Mouse (Mus musculus) spleen, adult 2 months (tissue): ENCODE measurements at regions not wholly inside any gene's neighbourhood (a gene's known extent, or its start where the extent isn't known, plus 50 kb on each side); places are given as distances from the start of the nearest gene placed in this dataset.

Source experiments
- DNase-seq, 2 experiments: peaks; one replicate each; pipeline versions ENCODE4 v3.0.0 to v3.0.0-alpha.2; 2012 to 2021; ENCODE audit warnings: low spot score in 2 of 2, low read depth in 1 of 2
- H3K27ac ChIP-seq: fragments of 200-500 bp; 2 replicates; pipeline ENCODE4 v1.5.1; 2012; ENCODE audit warnings: low read length, inconsistent platforms; ENCODE audit not compliant: insufficient read depth
- H3K27me3 ChIP-seq: fragments of 200-500 bp; 2 replicates; pipeline ENCODE4 v1.6.1; 2012; ENCODE audit warnings: mild to moderate bottlenecking, moderate library complexity, low read length, inconsistent platforms; ENCODE audit not compliant: control insufficient read depth, insufficient read depth
- H3K36me3 ChIP-seq: fragments of 200-500 bp; 2 replicates; pipeline ENCODE4 v1.6.1; 2012; ENCODE audit warnings: mild to moderate bottlenecking, low read length, inconsistent platforms; ENCODE audit not compliant: control insufficient read depth, insufficient read depth
- H3K4me1 ChIP-seq: fragments of 200-500 bp; 2 replicates; pipeline ENCODE4 v1.6.1; 2011; ENCODE audit warnings: inconsistent platforms; ENCODE audit not compliant: control insufficient read depth, insufficient read depth, insufficient read length
- H3K4me3 ChIP-seq: fragments of 200-500 bp; 2 replicates; pipeline ENCODE4 v1.5.1; 2011; ENCODE audit warnings: mild to moderate bottlenecking, inconsistent platforms; ENCODE audit not compliant: insufficient read depth, insufficient read length; ENCODE audit errors: extremely low read depth
- CTCF ChIP-seq: fragments of 200-500 bp; IDR thresholded peaks from 2 replicates; pipeline ENCODE4 v1.5.1; 2011; ENCODE audit warnings: mild to moderate bottlenecking, inconsistent platforms; ENCODE audit not compliant: insufficient read depth, insufficient read length, insufficient replicate concordance; ENCODE audit errors: extremely low read depth
- POLR2A ChIP-seq: fragments of 200-500 bp; IDR thresholded peaks from 2 replicates; pipeline ENCODE4 v1.6.1; 2011; ENCODE audit warnings: low read depth, low read length, inconsistent platforms
- WGBS: fragments of 180-500 bp; shearing (Covaris S2); methylation state at CpG from one replicate; pipeline ENCODE4 v1.1.7; 2018; 5-methylcytosine and 5-hydroxymethylcytosine counted together

DNA sequence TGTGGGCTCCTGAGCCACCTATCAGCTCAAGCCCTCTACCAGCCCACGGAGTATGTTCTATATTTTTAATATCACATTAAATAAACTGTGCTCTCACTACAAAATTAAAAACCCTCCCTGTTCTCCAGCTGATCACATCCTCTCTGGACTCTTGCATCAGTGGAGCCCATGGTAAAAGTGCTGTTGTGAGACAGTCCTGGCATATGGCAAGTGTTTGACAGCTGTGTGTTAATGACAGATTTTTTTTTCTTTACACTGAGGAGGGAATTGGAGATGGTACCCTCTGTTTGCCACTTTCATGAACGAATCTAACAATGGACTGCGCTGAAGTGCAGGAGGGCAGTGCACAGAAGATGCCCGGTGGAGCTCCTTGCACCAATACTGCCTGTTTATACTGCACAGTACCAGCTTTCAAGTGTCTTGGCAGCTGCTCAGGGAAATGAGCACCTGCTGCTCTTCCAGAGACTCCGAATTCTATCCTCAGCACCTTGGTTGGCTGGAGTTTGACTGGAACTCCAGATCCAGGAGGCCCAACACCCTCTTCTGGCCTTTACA is 373.1 kb upstream of the Noct start:
- WGBS = 83% methylated on average over 5 of the region's 5 CpGs
- no peak overlapping the region for H3K4me3 ChIP-seq
- TF ChIP-seq POLR2A = no peak
- TF ChIP-seq CTCF = no peak

DNA sequence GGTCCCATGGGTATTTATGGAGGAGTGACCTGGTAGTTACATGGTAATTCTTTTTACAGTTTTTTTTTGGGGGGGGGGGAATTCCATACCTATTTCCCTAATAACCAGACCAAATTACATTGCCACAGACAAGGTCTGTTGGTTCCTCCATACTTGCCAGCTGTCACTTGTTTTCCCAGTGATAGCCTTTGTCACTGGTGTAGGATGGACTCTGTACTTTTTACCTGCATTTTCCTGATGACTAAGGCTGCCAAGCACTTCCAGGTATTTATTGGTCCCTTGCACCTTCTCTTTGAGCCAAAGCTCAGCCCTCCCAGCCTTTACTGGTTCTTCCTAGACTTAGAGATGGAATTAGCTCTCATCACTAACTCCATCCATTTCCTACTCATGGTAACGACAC is 357.1 kb upstream of the Noct start:
- TF ChIP-seq POLR2A = no peak
- no peak for TF ChIP-seq CTCF
- no peaks in the 10 kb centered on the region for H3K27me3 ChIP-seq
- H3K4me1 ChIP-seq = no peaks in the 10 kb centered on the region
- DNase-seq = no peak
- no peak overlapping the region for H3K4me3 ChIP-seq
- no peaks in the 10 kb centered on the region for H3K36me3 ChIP-seq
- WGBS = 93% methylated on average over 1 of the region's 1 CpGs
- H3K27ac ChIP-seq = no peak overlapping the region

More for the DNA sequence above, 373.1 kb upstream of the Noct start:
- no peaks in the 10 kb centered on the region for H3K27me3 ChIP-seq
- no peak overlapping the region for H3K27ac ChIP-seq
- DNase-seq = no peak
- no peaks in the 10 kb centered on the region for H3K36me3 ChIP-seq
- no peaks in the 10 kb centered on the region for H3K4me1 ChIP-seq

DNA sequence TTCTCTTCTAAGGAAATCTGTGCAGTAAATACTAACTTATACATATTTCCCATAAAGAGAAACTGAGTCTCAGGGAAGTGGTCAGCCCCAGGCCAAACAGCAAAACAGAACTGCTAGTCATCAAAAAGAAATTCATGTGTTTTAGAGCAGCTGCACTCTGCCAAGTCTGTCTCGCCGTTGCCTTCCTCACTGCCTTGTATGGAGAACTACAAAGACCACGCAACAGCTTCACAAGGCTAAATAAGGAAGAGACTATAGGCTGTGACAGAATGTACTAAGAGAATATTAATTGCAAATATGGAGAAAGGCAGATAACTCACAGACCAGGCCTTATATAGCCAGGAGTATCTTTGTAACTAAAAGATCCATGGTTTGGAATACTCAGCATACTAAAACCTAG is 355.0 kb upstream of the Noct start:
- no peaks in the 10 kb centered on the region for H3K36me3 ChIP-seq
- no peaks in the 10 kb centered on the region for H3K27me3 ChIP-seq
- TF ChIP-seq POLR2A (no peak), CTCF (no peak)
- DNase-seq = no peak
- no peak overlapping the region for H3K27ac ChIP-seq
- no peaks in the 10 kb centered on the region for H3K4me1 ChIP-seq
- WGBS = 83% methylated on average over 3 of the region's 3 CpGs
- H3K4me3 ChIP-seq = no peak overlapping the region

DNA sequence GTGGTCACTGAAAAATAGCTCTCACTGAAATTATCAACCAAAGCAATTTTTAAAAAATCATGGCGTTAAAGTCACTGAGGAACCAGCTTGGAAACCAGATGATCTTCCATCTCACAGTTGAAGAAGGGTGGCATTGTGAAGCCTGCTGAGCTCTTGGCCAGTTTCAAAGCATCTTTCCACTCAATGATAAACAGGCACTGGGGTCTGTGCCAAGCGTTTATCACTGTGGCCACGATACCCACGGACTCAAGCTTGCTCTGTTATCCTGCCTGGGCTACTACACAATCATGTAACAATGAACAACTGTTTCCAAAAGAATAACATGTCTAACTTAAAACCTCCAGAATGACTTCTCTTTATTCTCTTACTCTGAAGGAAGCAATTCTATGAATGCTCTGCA is 345.2 kb upstream of the Noct start:
- Histone ChIP-seq H3K4me3 (no peak overlapping the region), H3K36me3 (no peaks in the 10 kb centered on the region), H3K27me3 (no peaks in the 10 kb centered on the region), H3K27ac (no peak overlapping the region), H3K4me1 (no peaks in the 10 kb centered on the region)
- 82% methylated on average over 4 of the region's 4 CpGs for WGBS
- TF ChIP-seq CTCF = no peak
- no peak for TF ChIP-seq POLR2A
- DNase-seq = no peak

DNA sequence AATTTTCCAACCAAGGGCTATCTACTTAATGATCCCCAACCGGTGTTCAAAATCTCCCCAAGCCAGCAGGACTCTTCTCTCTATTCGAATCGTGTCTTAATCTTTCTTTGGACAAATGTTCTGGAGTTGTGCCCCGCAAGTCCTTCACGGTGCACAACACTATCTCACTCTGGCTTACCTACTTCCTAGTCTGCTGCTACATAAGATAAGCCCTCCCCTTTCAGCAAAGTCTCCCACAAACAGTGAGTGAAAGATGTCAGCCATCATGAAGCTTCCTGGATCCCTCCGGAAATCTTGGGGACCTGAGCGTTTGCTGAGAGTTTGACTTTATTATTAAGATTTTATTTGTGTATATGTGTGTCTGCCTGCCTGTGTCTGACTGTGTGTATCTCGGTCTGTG is 344.7 kb upstream of the Noct start:
- no peak for DNase-seq
- Histone ChIP-seq H3K27me3 (no peaks in the 10 kb centered on the region), H3K4me3 (no peak overlapping the region), H3K27ac (no peak overlapping the region), H3K36me3 (no peaks in the 10 kb centered on the region), H3K4me1 (no peaks in the 10 kb centered on the region)
- no peak for TF ChIP-seq POLR2A
- TF ChIP-seq CTCF = no peak
- WGBS = 58% methylated on average over 8 of the region's 8 CpGs

DNA sequence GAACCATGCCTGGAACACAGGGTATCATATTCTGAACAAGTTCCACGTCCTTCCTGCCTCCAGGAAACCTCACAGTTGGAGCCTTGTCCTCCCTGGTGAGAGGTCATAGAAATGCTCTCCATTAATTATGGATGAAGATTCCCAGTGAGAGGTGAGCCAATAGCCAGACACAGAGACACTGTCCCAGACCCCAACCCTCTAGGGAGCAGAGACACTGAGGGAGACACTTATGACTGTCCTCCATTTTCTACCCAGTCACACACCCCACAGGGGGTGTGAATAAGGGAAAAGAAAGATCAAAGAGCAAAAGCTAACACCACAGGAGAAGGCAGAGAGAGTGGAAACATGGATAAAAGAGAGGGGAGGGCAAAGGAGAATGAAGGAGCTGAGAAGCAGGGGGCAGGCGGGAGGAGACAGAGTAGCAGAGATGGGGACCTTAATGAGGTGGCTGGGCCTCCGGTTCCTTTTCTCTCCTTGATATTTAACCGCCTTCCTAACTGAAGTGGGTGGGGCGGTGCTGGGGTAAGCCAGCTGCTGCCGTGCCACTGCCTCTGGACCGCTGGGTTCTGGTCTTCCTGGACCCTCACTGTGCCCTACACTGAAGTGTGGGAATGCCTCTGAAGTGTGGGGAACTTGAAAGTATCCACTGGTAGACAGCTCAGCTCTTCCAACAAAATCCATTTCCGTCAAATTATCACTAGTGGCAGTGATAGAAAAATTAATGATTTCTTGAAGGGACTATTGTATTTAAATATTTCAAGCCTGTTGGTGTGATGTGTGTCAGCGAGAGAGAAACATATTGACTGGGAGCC is 342.6 kb upstream of the Noct start:
- TF ChIP-seq POLR2A (no peak), CTCF (no peak)
- DNase-seq = no peak
- H3K27ac ChIP-seq = no peak overlapping the region
- no peaks in the 10 kb centered on the region for H3K36me3 ChIP-seq
- WGBS = 79% methylated on average over 9 of the region's 9 CpGs
- no peaks in the 10 kb centered on the region for H3K27me3 ChIP-seq
- H3K4me1 ChIP-seq = no peaks in the 10 kb centered on the region
- H3K4me3 ChIP-seq = no peak overlapping the region

DNA sequence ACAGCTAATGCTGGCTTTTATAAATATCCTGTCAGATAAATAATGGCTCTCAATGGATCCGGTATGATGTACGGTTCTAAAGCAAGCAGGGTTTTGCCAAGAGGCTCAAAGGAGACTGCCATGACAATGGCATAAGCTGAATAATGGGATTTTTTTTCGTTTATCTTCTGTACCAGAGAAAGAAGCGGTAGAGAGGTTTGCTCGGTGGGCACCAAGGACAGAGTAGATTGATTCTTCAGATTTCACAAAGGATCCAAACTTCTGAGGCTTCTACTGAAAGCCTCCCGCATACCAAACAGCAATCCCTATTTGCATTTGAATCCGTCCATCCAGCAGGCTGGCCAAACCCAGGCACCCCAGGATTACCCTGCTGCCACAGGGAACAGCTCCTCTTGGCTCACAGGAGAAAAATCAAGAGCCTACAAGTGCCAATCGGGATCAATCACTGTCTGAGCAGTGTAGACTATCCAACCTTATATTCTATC is 342.0 kb upstream of the Noct start:
- WGBS = 74% methylated on average over 8 of the region's 8 CpGs
- DNase-seq = no peak

More for the DNA sequence above, 342.0 kb upstream of the Noct start:
- TF ChIP-seq POLR2A = no peak
- TF ChIP-seq CTCF = no peak
- Histone ChIP-seq H3K27me3 (no peaks in the 10 kb centered on the region), H3K4me3 (no peak overlapping the region), H3K27ac (no peak overlapping the region), H3K4me1 (no peaks in the 10 kb centered on the region), H3K36me3 (no peaks in the 10 kb centered on the region)
